Mouse (Mus musculus): ENCODE data around the gene Napb. TPM values are rescaled to one million over a fixed set of nuclear protein-coding genes. Genes with fewer than 3 reads are reported as not detected.

Gene Napb
- polyA plus RNA-seq, 1 experiment: 141 TPM

GRCm38 (mm10) chr2:148690291-148690690, 42.0 kb downstream of the Napb start:
- H3K4me1 ChIP-seq (ENCODE audit: control insufficient read depth, insufficient read depth, low read length): peaks cover 2% of the 10 kb centered on the region; the same call in 1 of the 2 replicates
- TF ChIP-seq POLR2A (IDR thresholded peaks at IDR 0.05; ENCODE audit: insufficient read depth, low read depth, low read length) (no peak), CTCF (IDR thresholded peaks at IDR 0.05; ENCODE audit: insufficient read depth, low read depth, low read length) (no peak)
- WGBS: 80% methylated on average over 3 of the region's 3 CpGs

GRCm38 (mm10) chr2:148689444-148690140, 42.7 kb downstream of the Napb start:
- Histone ChIP-seq H3K4me3 (ENCODE audit: insufficient read depth, low read depth, low read length) (no peak overlapping the region), H3K4me1 (ENCODE audit: control insufficient read depth, insufficient read depth, low read length) (peaks cover 7% of the 10 kb centered on the region), H3K27ac (ENCODE audit: insufficient read depth, low read depth, low read length) (no peak overlapping the region)
- TF ChIP-seq CTCF (IDR thresholded peaks at IDR 0.05; ENCODE audit: insufficient read depth, low read depth, low read length) (no peak), POLR2A (IDR thresholded peaks at IDR 0.05; ENCODE audit: insufficient read depth, low read depth, low read length) (no peak)
- whole genome bisulfite sequencing: 92% methylated on average over 6 of the region's 6 CpGs

More at GRCm38 (mm10) chr2:148690291-148690690, 42.0 kb downstream of the Napb start:
- H3K4me3 ChIP-seq (ENCODE audit: insufficient read depth, low read depth, low read length): no peak overlapping the region
- H3K27ac ChIP-seq (ENCODE audit: insufficient read depth, low read depth, low read length): no peak overlapping the region

- H3K4me3 ChIP-seq (ENCODE audit: insufficient read depth, low read depth, low read length): no peak overlapping the region
- WGBS: 95% methylated on average over 5 of the region's 5 CpGs
- TF ChIP-seq CTCF (IDR thresholded peaks at IDR 0.05; ENCODE audit: insufficient read depth, low read depth, low read length) (no peak), POLR2A (IDR thresholded peaks at IDR 0.05; ENCODE audit: insufficient read depth, low read depth, low read length) (no peak)
Observed at GRCm38 (mm10) chr2:148687971-148688370, 44.3 kb downstream of the Napb start.

GRCm38 (mm10) chr2:148686862-148687261, 45.4 kb downstream of the Napb start:
- WGBS: 97% methylated on average over 1 of the region's 1 CpGs
- no peak overlapping the region for H3K27ac ChIP-seq (ENCODE audit: insufficient read depth, low read depth, low read length)
- H3K4me3 ChIP-seq (ENCODE audit: insufficient read depth, low read depth, low read length): no peak overlapping the region
- peaks cover 11% of the 10 kb centered on the region for H3K4me1 ChIP-seq (ENCODE audit: control insufficient read depth, insufficient read depth, low read length)
- TF ChIP-seq CTCF (IDR thresholded peaks at IDR 0.05; ENCODE audit: insufficient read depth, low read depth, low read length): no peak
- TF ChIP-seq POLR2A (IDR thresholded peaks at IDR 0.05; ENCODE audit: insufficient read depth, low read depth, low read length): no peak

More at GRCm38 (mm10) chr2:148687971-148688370, 44.3 kb downstream of the Napb start:
- Histone ChIP-seq H3K27ac (ENCODE audit: insufficient read depth, low read depth, low read length) (no peak overlapping the region), H3K4me1 (ENCODE audit: control insufficient read depth, insufficient read depth, low read length) (peaks cover 8% of the 10 kb centered on the region)

- no peak overlapping the region for H3K4me3 ChIP-seq (ENCODE audit: insufficient read depth, low read depth, low read length)
- WGBS: 90% methylated on average over 3 of the region's 3 CpGs
- no peak overlapping the region for H3K27ac ChIP-seq (ENCODE audit: insufficient read depth, low read depth, low read length)
- H3K4me1 ChIP-seq (ENCODE audit: control insufficient read depth, insufficient read depth, low read length): peaks cover 16% of the 10 kb centered on the region
- TF ChIP-seq CTCF (IDR thresholded peaks at IDR 0.05; ENCODE audit: insufficient read depth, low read depth, low read length) (no peak), POLR2A (IDR thresholded peaks at IDR 0.05; ENCODE audit: insufficient read depth, low read depth, low read length) (no peak)
Observed at GRCm38 (mm10) chr2:148685709-148686108, 46.6 kb downstream of the Napb start.

GRCm38 (mm10) chr2:148684972-148685371, 47.3 kb downstream of the Napb start:
- 97% methylated on average over 2 of the region's 2 CpGs for WGBS
- Histone ChIP-seq H3K4me1 (ENCODE audit: control insufficient read depth, insufficient read depth, low read length) (peaks cover 16% of the 10 kb centered on the region), H3K27ac (ENCODE audit: insufficient read depth, low read depth, low read length) (no peak overlapping the region)

GRCm38 (mm10) chr2:148683031-148683430, 49.2 kb downstream of the Napb start:
- Histone ChIP-seq H3K4me3 (ENCODE audit: insufficient read depth, low read depth, low read length) (no peak overlapping the region), H3K4me1 (ENCODE audit: control insufficient read depth, insufficient read depth, low read length) (peaks cover 16% of the 10 kb centered on the region), H3K27ac (ENCODE audit: insufficient read depth, low read depth, low read length) (no peak overlapping the region)
- WGBS: 88% methylated on average over 1 of the region's 1 CpGs
- TF ChIP-seq POLR2A (IDR thresholded peaks at IDR 0.05; ENCODE audit: insufficient read depth, low read depth, low read length) (no peak), CTCF (IDR thresholded peaks at IDR 0.05; ENCODE audit: insufficient read depth, low read depth, low read length) (no peak)

More at GRCm38 (mm10) chr2:148684972-148685371, 47.3 kb downstream of the Napb start:
- TF ChIP-seq POLR2A (IDR thresholded peaks at IDR 0.05; ENCODE audit: insufficient read depth, low read depth, low read length) (no peak), CTCF (IDR thresholded peaks at IDR 0.05; ENCODE audit: insufficient read depth, low read depth, low read length) (no peak)
- no peak overlapping the region for H3K4me3 ChIP-seq (ENCODE audit: insufficient read depth, low read depth, low read length)

GRCm38 (mm10) chr2:148681461-148681891, 50.8 kb downstream of the Napb start:
- Histone ChIP-seq H3K4me3 (ENCODE audit: insufficient read depth, low read depth, low read length) (peak overlapping the region; percentile 62), H3K27ac (ENCODE audit: insufficient read depth, low read depth, low read length) (peak overlapping the region; percentile 2; the same call in 1 of the 2 replicates), H3K4me1 (ENCODE audit: control insufficient read depth, insufficient read depth, low read length) (peaks cover 23% of the 10 kb centered on the region)
- 4% methylated on average over 17 of the region's 17 CpGs for WGBS
- TF ChIP-seq CTCF (IDR thresholded peaks at IDR 0.05; ENCODE audit: insufficient read depth, low read depth, low read length) (peak; percentile 25; the same call in 1 of the 2 replicates), POLR2A (IDR thresholded peaks at IDR 0.05; ENCODE audit: insufficient read depth, low read depth, low read length) (no peak)

GRCm38 (mm10) chr2:148680775-148681291, 51.4 kb downstream of the Napb start, which contains the start of gene Gzf1:
Gzf1 (plus strand) TSS chr2:148681023.
- H3K27ac ChIP-seq (ENCODE audit: insufficient read depth, low read depth, low read length): peak within 1 kb of the TSS; percentile 89
- under 1% methylated on average over 39 of the region's 39 CpGs for WGBS
- peak within 1 kb of the TSS; percentile 62 for H3K4me3 ChIP-seq (ENCODE audit: insufficient read depth, low read depth, low read length)
- TF ChIP-seq CTCF (IDR thresholded peaks at IDR 0.05; ENCODE audit: insufficient read depth, low read depth, low read length) (no peak), POLR2A (IDR thresholded peaks at IDR 0.05; ENCODE audit: insufficient read depth, low read depth, low read length) (peak; percentile 52)
- peaks cover 23% of the 10 kb centered on the region for H3K4me1 ChIP-seq (ENCODE audit: control insufficient read depth, insufficient read depth, low read length)

Data from olfactory bulb, adult 2 months (tissue).